ENCODE assay signal across 27 mouse cellular contexts in the genomic region with DNA sequence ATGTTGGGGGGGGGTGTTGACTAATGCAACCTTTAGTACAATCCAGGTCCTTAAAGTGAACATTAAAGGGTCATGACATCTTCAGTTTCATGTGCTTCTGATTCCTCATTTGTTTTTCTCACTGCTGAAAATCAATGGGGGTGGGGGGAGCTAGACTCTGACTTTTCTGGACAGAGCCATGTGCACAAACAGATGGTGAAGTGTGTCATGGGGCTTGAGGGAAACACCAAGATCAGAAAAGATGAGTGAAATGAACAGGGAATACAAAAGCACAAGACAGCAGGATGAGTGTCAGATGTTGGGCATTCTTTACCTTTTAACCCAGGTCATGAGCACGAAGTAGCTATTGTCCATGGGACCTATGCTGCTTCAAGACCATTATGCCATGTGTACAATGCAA.
DNase-seq lines count a peak whose midpoint lies in the region; ATAC-seq and TF ChIP-seq lines count a peak whose summit lies in the region.
"Had no signal": no experiment of that assay in that cellular context is flagged by ENCODE, and none has a peak within 500 bp of the region (broad histone marks: within the 10 kb centered on the region; RNA-seq: fewer than 3 reads in every experiment).

No protein-coding gene starts in this region.

- DNase-seq in layer of hippocampus, adult 2 months (ENCODE audit: low spot score in 2 of 2) = no peak
- no peak for DNase-seq in layer of hippocampus, postnatal 25 days (ENCODE audit: extremely low spot score in 1 of 2, low spot score in 1 of 2)
- DNase-seq in cerebellum, adult 11-12 months = peak; percentile 69
- DNase-seq in cerebellum, adult 9-11 months = peak; percentile 79
- no peak for DNase-seq in thymus, postnatal 4 days
- no peak for DNase-seq in Muller cell, postnatal 12 days (ENCODE audit: inconsistent ontology term)
- DNase-seq: adrenal gland, postnatal 14 days; gastrocnemius, postnatal 14 days; heart, adult 11 months; kidney, postnatal 14 days; liver; lung, adult 2 months; lung, postnatal 10 days; right cerebral cortex, postnatal 25 days had no signal

- H3K4me3 ChIP-seq in layer of hippocampus, adult 2 months = no peak overlapping the region
- H3K4me3 ChIP-seq: embryonic facial prominence, embryonic 10.5 days; embryonic facial prominence, embryonic 15.5 days; forebrain, embryonic 13.5 days; heart, embryonic 10.5 days; heart, embryonic 15.5 days; hindbrain, embryonic 12.5 days; midbrain, embryonic 15.5 days; neural tube, embryonic 15.5 days; stomach, embryonic 15.5 days had no signal

- H3K27ac ChIP-seq in layer of hippocampus, adult 2 months = peak overlapping the region; percentile 28; the same call in 1 of the 2 replicates
- H3K27ac ChIP-seq: embryonic facial prominence, embryonic 10.5 days; embryonic facial prominence, embryonic 15.5 days; forebrain, embryonic 13.5 days; heart, embryonic 10.5 days; heart, embryonic 15.5 days; hindbrain, embryonic 12.5 days; liver, embryonic 14.5 days; macrophage; midbrain, embryonic 15.5 days; neural tube, embryonic 15.5 days; stomach, embryonic 15.5 days had no signal

- ATAC-seq in erythroblast, adult 5-6 weeks (replicated peaks; ENCODE audit: low FRiP score, poor library complexity, severe bottlenecking) = no peak
- ATAC-seq: forebrain, embryonic 13.5 days; intestine, postnatal 0 days; midbrain, embryonic 15.5 days had no signal

- no peak for TF ChIP-seq CTCF in layer of hippocampus, adult 2 months (conservative IDR thresholded peaks at IDR 0.05)

Comparison
In these comparisons a context has a peak if more than half of its experiments do, and no peak if none do; other contexts are left out.
1. DNase-seq: peak in cerebellum, adult 11-12 months (single experiment) and cerebellum, adult 9-11 months (single experiment); none in layer of hippocampus, adult 2 months (0 of 2), layer of hippocampus, postnatal 25 days (0 of 2), thymus, postnatal 4 days (single experiment) and Muller cell, postnatal 12 days (single experiment).